Comparison of ENCODE assay signal across 21 mouse cellular contexts in the genomic region with DNA sequence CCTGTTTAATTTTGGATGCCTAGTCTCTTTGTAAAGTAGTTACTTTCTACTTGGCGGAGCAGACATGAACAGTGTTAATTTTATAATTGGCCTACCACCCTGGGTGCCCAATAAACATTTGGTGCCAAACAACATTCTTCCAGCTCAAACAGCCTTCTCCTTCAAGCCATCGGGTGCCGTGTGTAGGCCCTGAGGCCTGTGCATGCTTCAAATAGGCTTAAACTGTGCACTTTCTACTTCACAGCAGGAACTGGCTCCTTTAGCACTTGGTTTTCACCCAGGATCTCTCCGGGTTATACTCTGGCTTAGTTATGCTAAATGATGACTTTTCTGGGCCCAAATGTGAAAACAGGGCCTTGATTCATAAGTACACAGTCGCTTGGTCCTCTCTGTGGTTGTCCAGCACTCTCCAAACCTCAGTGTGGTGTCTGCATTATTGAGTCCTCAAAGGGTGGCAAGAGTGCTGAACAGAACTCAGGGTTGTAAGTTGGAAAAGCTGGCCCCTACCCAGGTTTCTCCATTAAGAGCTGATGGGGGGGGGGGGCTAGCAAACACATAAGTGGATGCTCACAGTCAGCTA.
DNase-seq lines count a peak whose midpoint lies in the region; ATAC-seq and TF ChIP-seq lines count a peak whose summit lies in the region.
"Had no signal": no experiment of that assay in that cellular context is flagged by ENCODE, and none has a peak within 500 bp of the region (broad histone marks: within the 10 kb centered on the region; RNA-seq: fewer than 3 reads in every experiment).

No protein-coding gene starts in this region.

- WGBS in forebrain, postnatal 0 days, result 49% methylated on average over 5 of the region's 5 CpGs
- WGBS in forebrain, embryonic 10.5 days, result 69% methylated on average over 5 of the region's 5 CpGs
- 61% methylated on average over 5 of the region's 5 CpGs for WGBS in midbrain, postnatal 0 days
- WGBS in midbrain, embryonic 13.5 days, result 70% methylated on average over 5 of the region's 5 CpGs

- H3K4me3 ChIP-seq in forebrain, postnatal 0 days (ENCODE audit: low read depth, low read length), result no peak overlapping the region
- H3K4me3 ChIP-seq in forebrain, embryonic 10.5 days, result no peak overlapping the region
- H3K4me3 ChIP-seq in layer of hippocampus, adult 2 months, result no peak overlapping the region
- no peak overlapping the region for H3K4me3 ChIP-seq in midbrain, postnatal 0 days (ENCODE audit: low read depth, low read length)
- no peak overlapping the region for H3K4me3 ChIP-seq in midbrain, embryonic 13.5 days (replicated peaks)
- H3K4me3 ChIP-seq: embryonic facial prominence, embryonic 12.5 days; heart, embryonic 13.5 days; hindbrain, embryonic 13.5 days had no signal

- peak; percentile 56 for ATAC-seq in forebrain, postnatal 0 days
- ATAC-seq in midbrain, postnatal 0 days (ENCODE audit: low FRiP score), result no peak
- no peak for ATAC-seq in midbrain, embryonic 13.5 days
- ATAC-seq: activated CD4-positive, CD25-positive, alpha-beta regulatory T cell, adult 4 months; Patski had no signal

- H3K4me2 ChIP-seq in forebrain, postnatal 0 days (ENCODE audit: low read depth), result no peak overlapping the region
- H3K4me2 ChIP-seq in midbrain, postnatal 0 days (ENCODE audit: low read depth, low read length, poor library complexity, severe bottlenecking), result no peak overlapping the region
- no peak overlapping the region for H3K4me2 ChIP-seq in midbrain, embryonic 13.5 days (replicated peaks)
- H3K4me2 ChIP-seq: embryonic facial prominence, embryonic 12.5 days; heart, embryonic 13.5 days; hindbrain, embryonic 13.5 days had no signal

- no peak for TF ChIP-seq CTCF in forebrain, postnatal 0 days (IDR thresholded peaks at IDR 0.05; ENCODE audit: low read depth)
- no peak for TF ChIP-seq CTCF in layer of hippocampus, adult 2 months (conservative IDR thresholded peaks at IDR 0.05)
- TF ChIP-seq CTCF in midbrain, postnatal 0 days (IDR thresholded peaks at IDR 0.05), result no peak

- DNase-seq in cerebellum, adult 9-11 months, result peak; percentile 5
- no peak for DNase-seq in cerebellum, adult 11 months
- DNase-seq in forebrain, postnatal 0 days, result peak; percentile 53
- no peak for DNase-seq in forebrain, embryonic 10.5 days (ENCODE audit: extremely low spot score, low spot score)
- DNase-seq in layer of hippocampus, adult 2 months (ENCODE audit: low spot score in 2 of 2), result no peak
- no peak for DNase-seq in layer of hippocampus, postnatal 36 days
- DNase-seq in midbrain, postnatal 0 days (ENCODE audit: low spot score), result peak; percentile 53
- DNase-seq: adrenal gland, postnatal 14 days; cerebellum, postnatal 14 days; embryo, embryonic 11 days; gastrocnemius, postnatal 36 days; heart, adult 11 months; heart, postnatal 36 days; kidney, adult 11 months; kidney, adult 9 months had no signal

- H3K27ac ChIP-seq in forebrain, postnatal 0 days (ENCODE audit: low read depth, low read length), result no peak overlapping the region
- H3K27ac ChIP-seq in forebrain, embryonic 10.5 days, result no peak overlapping the region
- 0 out of 2 replicates have a peak overlapping the region, but pooled peaks have one; percentile 43 for H3K27ac ChIP-seq in layer of hippocampus, adult 2 months
- H3K27ac ChIP-seq in midbrain, postnatal 0 days (ENCODE audit: low read depth, low read length), result no peak overlapping the region
- H3K27ac ChIP-seq in midbrain, embryonic 13.5 days, result no peak overlapping the region
- H3K27ac ChIP-seq: embryonic facial prominence, embryonic 12.5 days; heart, embryonic 13.5 days; hindbrain, embryonic 13.5 days had no signal

- H3K36me3 ChIP-seq in forebrain, postnatal 0 days (ENCODE audit: insufficient read depth), result no peaks in the 10 kb centered on the region
- no peaks in the 10 kb centered on the region for H3K36me3 ChIP-seq in forebrain, embryonic 10.5 days (replicated peaks)
- H3K36me3 ChIP-seq in midbrain, postnatal 0 days (ENCODE audit: insufficient read depth, low read length), result no peaks in the 10 kb centered on the region
- H3K36me3 ChIP-seq in midbrain, embryonic 13.5 days, result no peaks in the 10 kb centered on the region
- H3K36me3 ChIP-seq: embryonic facial prominence, embryonic 12.5 days; heart, embryonic 13.5 days; hindbrain, embryonic 13.5 days had no signal

- H3K27me3 ChIP-seq in forebrain, postnatal 0 days (ENCODE audit: insufficient read depth, low read length), result no peaks in the 10 kb centered on the region
- peaks cover 6% of the 10 kb centered on the region; the same call in 1 of the 2 replicates for H3K27me3 ChIP-seq in forebrain, embryonic 10.5 days (ENCODE audit: poor library complexity, severe bottlenecking)
- no peaks in the 10 kb centered on the region for H3K27me3 ChIP-seq in midbrain, postnatal 0 days (ENCODE audit: insufficient read depth, low read length)
- no peaks in the 10 kb centered on the region for H3K27me3 ChIP-seq in midbrain, embryonic 13.5 days
- H3K27me3 ChIP-seq: embryonic facial prominence, embryonic 12.5 days; hindbrain, embryonic 13.5 days had no signal

- H3K4me1 ChIP-seq in forebrain, postnatal 0 days (ENCODE audit: insufficient read depth), result no peaks in the 10 kb centered on the region
- no peaks in the 10 kb centered on the region for H3K4me1 ChIP-seq in forebrain, embryonic 10.5 days
- no peaks in the 10 kb centered on the region for H3K4me1 ChIP-seq in midbrain, postnatal 0 days (ENCODE audit: insufficient read depth, low read length)
- H3K4me1 ChIP-seq in midbrain, embryonic 13.5 days (replicated peaks), result 0 out of 2 replicates have a peak, but pooled peaks cover 4% of the 10 kb centered on the region
- H3K4me1 ChIP-seq: embryonic facial prominence, embryonic 12.5 days; heart, embryonic 13.5 days; hindbrain, embryonic 13.5 days had no signal

- H3K9ac ChIP-seq in forebrain, postnatal 0 days, result no peak overlapping the region
- no peak overlapping the region for H3K9ac ChIP-seq in midbrain, postnatal 0 days (replicated peaks; ENCODE audit: low read length, poor library complexity, severe bottlenecking)
- H3K9ac ChIP-seq in midbrain, embryonic 13.5 days (replicated peaks), result no peak overlapping the region
- H3K9ac ChIP-seq: embryonic facial prominence, embryonic 12.5 days; heart, embryonic 13.5 days; hindbrain, embryonic 13.5 days had no signal

- H3K9me3 ChIP-seq in forebrain, postnatal 0 days (ENCODE audit: low read length), result no peaks in the 10 kb centered on the region
- no peaks in the 10 kb centered on the region for H3K9me3 ChIP-seq in forebrain, embryonic 10.5 days
- no peaks in the 10 kb centered on the region for H3K9me3 ChIP-seq in midbrain, postnatal 0 days (ENCODE audit: low read length)
- no peaks in the 10 kb centered on the region for H3K9me3 ChIP-seq in midbrain, embryonic 13.5 days
- H3K9me3 ChIP-seq: embryonic facial prominence, embryonic 12.5 days; heart, embryonic 13.5 days; hindbrain, embryonic 13.5 days had no signal

Comparison
In these comparisons a context has a peak if more than half of its experiments do, and no peak if none do; other contexts are left out.
1. DNase-seq: peak in cerebellum, adult 9-11 months (single experiment), forebrain, postnatal 0 days (single experiment) and midbrain, postnatal 0 days (single experiment); none in cerebellum, adult 11 months (single experiment), forebrain, embryonic 10.5 days (single experiment), layer of hippocampus, adult 2 months (0 of 2) and layer of hippocampus, postnatal 36 days (0 of 2).